Mouse (Mus musculus) C2C12 (cell line): ENCODE measurements around the gene Mlx.

Experiments used
- CEBPB ChIP-seq: IDR thresholded peaks from one replicate; pipeline ENCODE4 v1.6.1; 2011; ENCODE audit warnings: low read depth, mild to moderate bottlenecking, control low read depth, moderate library complexity
- CTCF ChIP-seq: IDR thresholded peaks from one replicate; pipeline ENCODE4 v1.5.1; 2011; ENCODE audit not compliant: control insufficient read depth, insufficient read depth, insufficient read length
- FOSL1 ChIP-seq: IDR thresholded peaks from one replicate; pipeline ENCODE4 v1.8.0; 2011; ENCODE audit warnings: mild to moderate bottlenecking, low read length; ENCODE audit not compliant: poor library complexity, insufficient read depth, severe bottlenecking
- MAX ChIP-seq: IDR thresholded peaks from one replicate; pipeline ENCODE4 v1.6.1; 2011; ENCODE audit warnings: mild to moderate bottlenecking, control low read depth
- MYOD1 ChIP-seq: IDR thresholded peaks from one replicate; pipeline ENCODE4 v1.6.1; 2011; ENCODE audit warnings: low read depth; ENCODE audit not compliant: control insufficient read depth, insufficient read length
- MYOG ChIP-seq: IDR thresholded peaks from one replicate; pipeline ENCODE4 v1.6.1; 2011; ENCODE audit not compliant: control insufficient read depth, insufficient read length; ENCODE audit errors: extremely low read depth
- USF1 ChIP-seq: IDR thresholded peaks from one replicate; pipeline ENCODE4 v1.6.1; 2011; ENCODE audit warnings: low read depth, mild to moderate bottlenecking, control low read depth, moderate library complexity

GRCm38 (mm10) chr11:101051051-101051493 is 36.0 kb upstream of the Mlx start:
- TF ChIP-seq MAX: no peak
- TF ChIP-seq CTCF: no peak
- no peak for TF ChIP-seq MYOD1
- no peak for TF ChIP-seq USF1
- TF ChIP-seq MYOG: no peak
- no peak for TF ChIP-seq CEBPB
- TF ChIP-seq FOSL1: no peak
